Mouse (Mus musculus) testis, adult 2 months (tissue): ENCODE results near the gene Pnpla8. TPM values are rescaled to one million over a fixed set of nuclear protein-coding genes. Genes with fewer than 3 reads are reported as not detected.

Experiments
- H3K27ac ChIP-seq: fragments of 200-500 bp; 2 replicates; pipeline ENCODE4 v1.5.1; 2012; ENCODE audit warnings: low read depth, low read length; ENCODE audit not compliant: control insufficient read depth, insufficient read depth
- H3K27me3 ChIP-seq: fragments of 200-500 bp; 2 replicates; pipeline ENCODE4 v1.6.1; 2012; ENCODE audit warnings: mild to moderate bottlenecking, low read length, moderate library complexity; ENCODE audit not compliant: control insufficient read depth, insufficient read depth
- H3K36me3 ChIP-seq: fragments of 200-500 bp; 2 replicates; pipeline ENCODE4 v1.6.1; 2012; ENCODE audit warnings: mild to moderate bottlenecking, low read length; ENCODE audit not compliant: control insufficient read depth, insufficient read depth
- H3K4me1 ChIP-seq: fragments of 200-500 bp; 2 replicates; pipeline ENCODE4 v1.6.1; 2012; ENCODE audit warnings: low read length; ENCODE audit not compliant: control insufficient read depth, insufficient read depth
- H3K4me3 ChIP-seq: fragments of 200-500 bp; 2 replicates; pipeline ENCODE4 v1.5.1; 2012; ENCODE audit warnings: low read depth, mild to moderate bottlenecking, low read length, moderate library complexity, mixed read lengths; ENCODE audit not compliant: control insufficient read depth
- CTCF ChIP-seq: fragments of 200-500 bp; IDR thresholded peaks from 2 replicates; pipeline ENCODE4 v1.5.1; 2012; ENCODE audit warnings: low read depth, mild to moderate bottlenecking, inconsistent platforms, low read length, moderate library complexity; ENCODE audit not compliant: control insufficient read depth, insufficient read depth, insufficient replicate concordance
- POLR2A ChIP-seq: fragments of 200-500 bp; IDR thresholded peaks from 2 replicates; pipeline ENCODE4 v1.6.1; 2012; ENCODE audit warnings: low read depth, mild to moderate bottlenecking, inconsistent platforms, low read length, moderate library complexity; ENCODE audit not compliant: control insufficient read depth
- polyA plus RNA-seq: library from polyadenylated mRNA; depleted of rRNA; stranded (reverse); fragments of >200 nt; gene quantifications from 2 replicates; pipeline ENCODE4 v1.2.3, GENCODE M21; 2012

Gene Pnpla8
- polyA plus RNA-seq, 1 experiment, result 26.0 TPM

- no peak overlapping the region for H3K4me3 ChIP-seq
- H3K27ac ChIP-seq, result no peak overlapping the region
- H3K4me1 ChIP-seq, result no peaks in the 10 kb centered on the region
- no peaks in the 10 kb centered on the region for H3K36me3 ChIP-seq
- H3K27me3 ChIP-seq, result no peaks in the 10 kb centered on the region
- no peak for TF ChIP-seq CTCF
- no peak for TF ChIP-seq POLR2A
Observed at GRCm38 (mm10) chr12:44245739-44246138, 24.6 kb downstream of the Pnpla8 start.

GRCm38 (mm10) chr12:44248309-44248977, 27.3 kb downstream of the Pnpla8 start:
- no peaks in the 10 kb centered on the region for H3K4me1 ChIP-seq
- TF ChIP-seq CTCF, result no peak
- no peak for TF ChIP-seq POLR2A
- H3K27me3 ChIP-seq, result no peaks in the 10 kb centered on the region

GRCm38 (mm10) chr12:44262612-44263011, 41.4 kb downstream of the Pnpla8 start:
- H3K27ac ChIP-seq, result no peak overlapping the region
- no peaks in the 10 kb centered on the region for H3K27me3 ChIP-seq
- H3K4me1 ChIP-seq, result no peaks in the 10 kb centered on the region
- H3K36me3 ChIP-seq, result no peaks in the 10 kb centered on the region
- TF ChIP-seq POLR2A (no peak), CTCF (no peak)
- peak overlapping the region; percentile 28 for H3K4me3 ChIP-seq

More at GRCm38 (mm10) chr12:44248309-44248977, 27.3 kb downstream of the Pnpla8 start:
- H3K36me3 ChIP-seq, result no peaks in the 10 kb centered on the region
- H3K27ac ChIP-seq, result no peak overlapping the region
- no peak overlapping the region for H3K4me3 ChIP-seq

- no peaks in the 10 kb centered on the region for H3K27me3 ChIP-seq
- H3K4me3 ChIP-seq, result peak overlapping the region; percentile 62; the same call in 1 of the 2 replicates
- TF ChIP-seq POLR2A, result no peak
- no peaks in the 10 kb centered on the region for H3K36me3 ChIP-seq
- no peaks in the 10 kb centered on the region for H3K4me1 ChIP-seq
- no peak overlapping the region for H3K27ac ChIP-seq
Observed at GRCm38 (mm10) chr12:44265651-44266050, 44.5 kb downstream of the Pnpla8 start.

- no peaks in the 10 kb centered on the region for H3K27me3 ChIP-seq
- no peaks in the 10 kb centered on the region for H3K36me3 ChIP-seq
- TF ChIP-seq CTCF (no peak), POLR2A (no peak)
- peak overlapping the region; percentile 81 for H3K4me3 ChIP-seq
- peak overlapping the region; percentile 53; the same call in 1 of the 2 replicates for H3K27ac ChIP-seq
- H3K4me1 ChIP-seq, result no peaks in the 10 kb centered on the region
Observed at GRCm38 (mm10) chr12:44267196-44267595, 46.0 kb downstream of the Pnpla8 start.

GRCm38 (mm10) chr12:44268728-44269302, 47.6 kb downstream of the Pnpla8 start:
- Histone ChIP-seq H3K27me3 (no peaks in the 10 kb centered on the region), H3K27ac (peak overlapping the region; percentile 98), H3K4me3 (peak overlapping the region; percentile 95), H3K36me3 (no peaks in the 10 kb centered on the region), H3K4me1 (no peaks in the 10 kb centered on the region; the same call in 1 of the 2 replicates)
- TF ChIP-seq POLR2A (peak; percentile 100), CTCF (no peak)

GRCm38 (mm10) chr12:44269311-44269831, 48.2 kb downstream of the Pnpla8 start:
- Histone ChIP-seq H3K27ac (peak overlapping the region; percentile 98), H3K4me1 (no peaks in the 10 kb centered on the region; the same call in 1 of the 2 replicates), H3K27me3 (no peaks in the 10 kb centered on the region), H3K4me3 (peak overlapping the region; percentile 95), H3K36me3 (no peaks in the 10 kb centered on the region)
- TF ChIP-seq POLR2A, result no peak
- TF ChIP-seq CTCF, result no peak
